Mouse (Mus musculus): Measurements from ENCODE around the gene Akr1d1. TPM values are rescaled to one million over a fixed set of nuclear protein-coding genes. Genes with fewer than 3 reads are reported as not detected.
A peak's percentile ranks its signal among the peaks of the same experiment; 100 is the strongest.

Akr1d1 gene
- polyA plus RNA-seq, 1 experiment from 2014 or later, result 0.08 TPM

DNA sequence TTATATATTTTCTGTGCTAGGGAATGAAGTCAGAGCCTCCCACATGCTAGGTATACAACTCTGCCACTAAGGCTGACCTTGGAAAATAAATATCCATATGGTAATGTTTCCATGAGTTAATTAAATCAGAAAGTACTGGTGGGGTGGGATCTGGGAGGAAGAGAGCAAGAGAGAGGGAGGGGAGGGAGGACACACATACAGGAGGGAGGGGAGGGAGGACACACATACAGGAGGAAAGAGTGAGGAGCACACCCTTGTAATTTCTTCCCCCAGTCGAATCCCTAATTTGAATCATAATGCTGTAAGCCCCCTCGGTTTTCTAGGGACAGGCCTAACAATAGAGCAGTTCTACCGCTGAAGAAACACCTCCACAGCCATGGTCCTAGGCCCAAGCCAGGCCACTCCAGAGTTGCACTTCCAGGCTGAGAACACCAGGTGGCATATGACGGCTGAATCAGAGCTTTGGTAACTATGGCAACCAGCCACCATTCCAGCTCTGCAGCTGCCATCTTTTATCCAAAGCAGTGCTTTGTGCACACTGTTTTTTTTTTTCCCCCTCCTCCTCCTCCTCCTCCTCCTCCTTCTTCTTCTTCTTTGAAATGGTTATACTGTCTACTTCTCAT is 59.5 kb downstream of the Akr1d1 start:
- no peak overlapping the region for H3K4me2 ChIP-seq (replicated peaks; ENCODE audit: low read depth, low read length)
- peak; percentile 75 for ATAC-seq (ENCODE audit: low FRiP score, low TSS enrichment)
- H3K27ac ChIP-seq (ENCODE audit: low read depth, low read length), result no peak overlapping the region
- H3K36me3 ChIP-seq (ENCODE audit: control insufficient read depth, insufficient read depth, low read length), result no peaks in the 10 kb centered on the region
- no peaks in the 10 kb centered on the region for H3K9me3 ChIP-seq (ENCODE audit: control insufficient read depth, low read length)
- H3K4me3 ChIP-seq (ENCODE audit: low read length), result no peak overlapping the region
- H3K9ac ChIP-seq (ENCODE audit: low read depth, low read length), result no peak overlapping the region
- 18% methylated on average over 4 of the region's 4 CpGs for WGBS
- peaks cover 9% of the 10 kb centered on the region for H3K4me1 ChIP-seq (ENCODE audit: control insufficient read depth, insufficient read depth, low read length)
- no peaks in the 10 kb centered on the region for H3K27me3 ChIP-seq (ENCODE audit: control insufficient read depth, insufficient read depth, low read length)

- H3K9me3 ChIP-seq (ENCODE audit: control insufficient read depth, low read length), result no peaks in the 10 kb centered on the region
- 77% methylated on average over 6 of the region's 6 CpGs for WGBS
- no peaks in the 10 kb centered on the region for H3K36me3 ChIP-seq (ENCODE audit: control insufficient read depth, insufficient read depth, low read length)
- no peak overlapping the region for H3K4me2 ChIP-seq (replicated peaks; ENCODE audit: low read depth, low read length)
- H3K27ac ChIP-seq (ENCODE audit: low read depth, low read length), result no peak overlapping the region
- H3K4me1 ChIP-seq (ENCODE audit: control insufficient read depth, insufficient read depth, low read length), result peaks cover 9% of the 10 kb centered on the region
- no peak for ATAC-seq (ENCODE audit: low FRiP score, low TSS enrichment)
- no peak overlapping the region for H3K9ac ChIP-seq (ENCODE audit: low read depth, low read length)
- no peak overlapping the region for H3K4me3 ChIP-seq (ENCODE audit: low read length)
- H3K27me3 ChIP-seq (ENCODE audit: control insufficient read depth, insufficient read depth, low read length), result no peaks in the 10 kb centered on the region
Observed at GRCm38 (mm10) chr6:37590800-37591199, 60.8 kb downstream of the Akr1d1 start.

- Histone ChIP-seq H3K36me3 (ENCODE audit: control insufficient read depth, insufficient read depth, low read length) (no peaks in the 10 kb centered on the region), H3K27ac (ENCODE audit: low read depth, low read length) (peak overlapping the region; percentile 49; the same call in 1 of the 2 replicates), H3K9ac (ENCODE audit: low read depth, low read length) (no peak overlapping the region), H3K4me1 (ENCODE audit: control insufficient read depth, insufficient read depth, low read length) (peaks cover 9% of the 10 kb centered on the region), H3K4me3 (ENCODE audit: low read length) (no peak overlapping the region), H3K9me3 (ENCODE audit: control insufficient read depth, low read length) (no peaks in the 10 kb centered on the region), H3K27me3 (ENCODE audit: control insufficient read depth, insufficient read depth, low read length) (no peaks in the 10 kb centered on the region), H3K4me2 (replicated peaks; ENCODE audit: low read depth, low read length) (no peak overlapping the region)
- peak; percentile 60; the same call in 1 of the 2 replicates for ATAC-seq (ENCODE audit: low FRiP score, low TSS enrichment)
- WGBS, result 54% methylated on average over 19 of the region's 19 CpGs
Observed at GRCm38 (mm10) chr6:37592101-37593032, 62.4 kb downstream of the Akr1d1 start.

- ATAC-seq (ENCODE audit: low FRiP score, low TSS enrichment), result no peak
- Histone ChIP-seq H3K4me2 (replicated peaks; ENCODE audit: low read depth, low read length) (no peak overlapping the region), H3K27me3 (ENCODE audit: control insufficient read depth, insufficient read depth, low read length) (no peaks in the 10 kb centered on the region), H3K27ac (ENCODE audit: low read depth, low read length) (peak overlapping the region; percentile 49; the same call in 1 of the 2 replicates), H3K9ac (ENCODE audit: low read depth, low read length) (no peak overlapping the region), H3K36me3 (ENCODE audit: control insufficient read depth, insufficient read depth, low read length) (no peaks in the 10 kb centered on the region), H3K9me3 (ENCODE audit: control insufficient read depth, low read length) (no peaks in the 10 kb centered on the region), H3K4me1 (ENCODE audit: control insufficient read depth, insufficient read depth, low read length) (peaks cover 9% of the 10 kb centered on the region), H3K4me3 (ENCODE audit: low read length) (no peak overlapping the region)
- 76% methylated on average over 6 of the region's 6 CpGs for WGBS
Observed at GRCm38 (mm10) chr6:37593033-37593374, 63.0 kb downstream of the Akr1d1 start.

DNA sequence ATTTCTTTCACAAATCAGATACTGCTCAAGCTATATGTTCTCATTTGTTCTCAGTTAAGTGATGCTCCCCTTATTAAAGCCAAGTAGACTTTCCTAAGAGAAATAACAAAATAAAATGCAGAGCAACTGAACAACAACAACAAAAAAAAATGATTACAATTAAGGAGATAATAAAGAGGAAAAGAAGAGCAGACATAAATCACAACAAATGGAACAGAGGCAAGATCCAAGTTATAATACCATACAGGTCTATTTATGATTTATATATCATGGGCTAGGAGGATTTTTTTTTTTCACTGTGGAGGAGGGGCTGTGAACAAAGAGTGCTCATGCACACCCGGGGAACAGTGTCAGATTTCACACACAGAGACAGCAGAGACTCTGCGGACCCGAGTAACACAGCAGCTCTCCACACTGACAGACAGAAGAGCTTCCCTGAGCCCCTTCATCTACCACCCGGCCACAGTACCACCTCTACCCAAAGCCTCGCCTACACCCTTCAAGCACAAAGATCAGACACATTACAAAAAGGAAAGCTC is 63.6 kb downstream of the Akr1d1 start:
- peaks cover 9% of the 10 kb centered on the region for H3K4me1 ChIP-seq (ENCODE audit: control insufficient read depth, insufficient read depth, low read length)
- 20% methylated on average over 5 of the region's 5 CpGs for WGBS
- H3K27ac ChIP-seq (ENCODE audit: low read depth, low read length), result no peak overlapping the region

DNA sequence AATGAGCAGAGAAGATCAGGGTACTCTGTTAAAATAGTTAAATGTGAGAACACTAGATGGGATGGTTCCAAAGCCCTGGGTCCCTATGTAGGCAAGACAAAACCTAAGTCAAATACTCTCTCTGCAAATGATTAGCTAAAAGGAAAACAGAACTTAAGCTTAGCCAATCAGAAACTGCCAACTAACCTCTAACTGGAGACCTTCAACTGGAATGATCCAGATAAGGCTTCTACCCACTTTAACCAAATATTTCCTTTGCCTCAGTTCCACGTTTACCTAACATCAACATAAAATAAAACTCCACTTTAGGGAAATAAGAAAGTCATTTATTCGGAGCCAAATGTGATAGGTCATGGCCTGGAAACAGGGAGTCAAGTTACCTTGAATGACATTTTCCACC is 67.1 kb downstream of the Akr1d1 start:
- no peak overlapping the region for H3K27ac ChIP-seq (ENCODE audit: low read depth, low read length)
- H3K27me3 ChIP-seq (ENCODE audit: control insufficient read depth, insufficient read depth, low read length), result no peaks in the 10 kb centered on the region
- no peak overlapping the region for H3K9ac ChIP-seq (ENCODE audit: low read depth, low read length)
- no peak overlapping the region for H3K4me2 ChIP-seq (replicated peaks; ENCODE audit: low read depth, low read length)
- H3K9me3 ChIP-seq (ENCODE audit: control insufficient read depth, low read length), result no peaks in the 10 kb centered on the region
- no peaks in the 10 kb centered on the region for H3K36me3 ChIP-seq (ENCODE audit: control insufficient read depth, insufficient read depth, low read length)
- peaks cover 9% of the 10 kb centered on the region for H3K4me1 ChIP-seq (ENCODE audit: control insufficient read depth, insufficient read depth, low read length)
- WGBS, result 29% methylated on average over 2 of the region's 2 CpGs
- no peak overlapping the region for H3K4me3 ChIP-seq (ENCODE audit: low read length)
- ATAC-seq (ENCODE audit: low FRiP score, low TSS enrichment), result no peak

More for the DNA sequence above, 63.6 kb downstream of the Akr1d1 start:
- Histone ChIP-seq H3K36me3 (ENCODE audit: control insufficient read depth, insufficient read depth, low read length) (no peaks in the 10 kb centered on the region), H3K27me3 (ENCODE audit: control insufficient read depth, insufficient read depth, low read length) (no peaks in the 10 kb centered on the region), H3K9me3 (ENCODE audit: control insufficient read depth, low read length) (no peaks in the 10 kb centered on the region), H3K4me3 (ENCODE audit: low read length) (no peak overlapping the region), H3K4me2 (replicated peaks; ENCODE audit: low read depth, low read length) (no peak overlapping the region), H3K9ac (ENCODE audit: low read depth, low read length) (no peak overlapping the region)
- no peak for ATAC-seq (ENCODE audit: low FRiP score, low TSS enrichment)

DNA sequence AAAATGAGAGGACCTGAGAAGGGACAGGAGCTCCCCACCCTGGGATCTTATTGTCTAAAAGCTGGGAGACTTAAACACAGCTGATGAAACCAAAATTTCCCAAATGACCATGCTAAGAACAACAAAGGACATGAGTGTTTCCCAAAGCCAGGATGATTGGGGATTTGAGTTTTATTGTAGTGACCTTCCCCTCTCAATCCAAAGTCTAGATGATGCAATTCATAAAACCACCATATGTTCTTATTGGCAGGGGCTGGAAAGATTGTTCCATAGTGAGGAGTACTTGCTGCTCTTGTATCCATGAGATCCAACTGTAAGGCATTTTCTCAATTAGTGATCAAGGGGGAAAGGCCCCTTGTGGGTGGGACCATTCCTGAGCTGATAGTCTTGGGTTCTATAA is 68.1 kb downstream of the Akr1d1 start:
- Histone ChIP-seq H3K9ac (ENCODE audit: low read depth, low read length) (no peak overlapping the region), H3K27me3 (ENCODE audit: control insufficient read depth, insufficient read depth, low read length) (no peaks in the 10 kb centered on the region), H3K4me2 (replicated peaks; ENCODE audit: low read depth, low read length) (no peak overlapping the region), H3K9me3 (ENCODE audit: control insufficient read depth, low read length) (no peaks in the 10 kb centered on the region), H3K36me3 (ENCODE audit: control insufficient read depth, insufficient read depth, low read length) (no peaks in the 10 kb centered on the region), H3K4me1 (ENCODE audit: control insufficient read depth, insufficient read depth, low read length) (0 out of 2 replicates have a peak, but pooled peaks cover 4% of the 10 kb centered on the region), H3K4me3 (ENCODE audit: low read length) (no peak overlapping the region), H3K27ac (ENCODE audit: low read depth, low read length) (no peak overlapping the region)
- ATAC-seq (ENCODE audit: low FRiP score, low TSS enrichment), result no peak

DNA sequence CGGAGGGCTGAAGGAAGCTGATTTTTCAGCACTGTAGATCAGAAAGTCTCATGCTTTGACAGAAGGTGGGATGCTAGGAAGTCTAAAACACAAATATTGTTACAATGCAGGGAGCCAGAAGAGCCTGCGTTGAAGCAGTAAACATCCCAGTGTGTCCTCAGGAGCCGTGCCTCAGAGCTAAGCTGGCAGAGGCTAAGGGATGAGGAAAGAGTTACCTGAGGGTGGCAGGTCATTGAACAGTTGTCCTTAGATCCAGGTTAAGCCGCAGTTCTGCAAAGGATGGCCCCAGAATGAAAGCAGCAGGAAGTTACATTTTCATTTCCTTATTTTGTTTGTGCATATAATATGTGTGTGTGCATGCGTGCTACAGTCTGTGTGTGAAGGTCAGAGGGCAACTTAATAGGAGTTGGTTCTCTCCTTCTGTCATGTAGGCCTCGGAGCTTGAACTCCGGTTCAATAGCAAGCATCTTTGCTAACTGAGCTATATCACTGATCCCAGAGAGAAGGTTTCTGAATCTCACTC is 71.1 kb downstream of the Akr1d1 start:
- Histone ChIP-seq H3K9me3 (ENCODE audit: control insufficient read depth, low read length) (no peaks in the 10 kb centered on the region), H3K4me1 (ENCODE audit: control insufficient read depth, insufficient read depth, low read length) (no peaks in the 10 kb centered on the region), H3K27me3 (ENCODE audit: control insufficient read depth, insufficient read depth, low read length) (no peaks in the 10 kb centered on the region), H3K9ac (ENCODE audit: low read depth, low read length) (no peak overlapping the region), H3K4me2 (replicated peaks; ENCODE audit: low read depth, low read length) (no peak overlapping the region), H3K4me3 (ENCODE audit: low read length) (no peak overlapping the region), H3K27ac (ENCODE audit: low read depth, low read length) (no peak overlapping the region), H3K36me3 (ENCODE audit: control insufficient read depth, insufficient read depth, low read length) (no peaks in the 10 kb centered on the region)
- WGBS, result 75% methylated on average over 7 of the region's 7 CpGs
- no peak for ATAC-seq (ENCODE audit: low FRiP score, low TSS enrichment)

Data from kidney, embryonic 14.5 days (tissue).